Mouse (Mus musculus): Measurements from ENCODE around the gene Zbtb8os.

Gene Zbtb8os

GRCm38 (mm10) chr4:129377601-129378390 lies 42.3 kb downstream of the Zbtb8os start, which contains the start of gene Zbtb8a:
Gene Zbtb8a (minus strand): TSS chr4:129378116.
- peak; percentile 75 for DNase-seq (ENCODE audit: low spot score)

GRCm38 (mm10) chr4:129379805-129380204 lies 44.3 kb downstream of the Zbtb8os start:
- DNase-seq (ENCODE audit: low spot score): no peak

- no peak for DNase-seq (ENCODE audit: low spot score)
These were observed 45.7 kb downstream of the Zbtb8os start for GRCm38 (mm10) chr4:129381148-129381547.

- no peak for DNase-seq (ENCODE audit: low spot score)
These were observed 46.5 kb downstream of the Zbtb8os start for GRCm38 (mm10) chr4:129382029-129382428.

- DNase-seq (ENCODE audit: low spot score): no peak
These were observed 47.0 kb downstream of the Zbtb8os start for GRCm38 (mm10) chr4:129382488-129382887.

GRCm38 (mm10) chr4:129383586-129383985 lies 48.1 kb downstream of the Zbtb8os start:
- no peak for DNase-seq (ENCODE audit: low spot score)

- no peak for DNase-seq (ENCODE audit: low spot score)
These were observed 48.9 kb downstream of the Zbtb8os start for GRCm38 (mm10) chr4:129384440-129384839.

GRCm38 (mm10) chr4:129385685-129386084 lies 50.2 kb downstream of the Zbtb8os start:
- DNase-seq (ENCODE audit: low spot score): no peak

GRCm38 (mm10) chr4:129386269-129386946 lies 50.9 kb downstream of the Zbtb8os start:
- DNase-seq (ENCODE audit: low spot score): no peak

- DNase-seq (ENCODE audit: low spot score): no peak
These were observed 51.5 kb downstream of the Zbtb8os start for GRCm38 (mm10) chr4:129386989-129387388.

GRCm38 (mm10) chr4:129388404-129388803 lies 52.9 kb downstream of the Zbtb8os start:
- no peak for DNase-seq (ENCODE audit: low spot score)

- DNase-seq (ENCODE audit: low spot score): no peak
These were observed 54.8 kb downstream of the Zbtb8os start for GRCm38 (mm10) chr4:129390216-129390743.

GRCm38 (mm10) chr4:129390936-129391557 lies 55.6 kb downstream of the Zbtb8os start:
- DNase-seq (ENCODE audit: low spot score): no peak

- peak; percentile 31 for DNase-seq (ENCODE audit: low spot score)
These were observed 58.8 kb downstream of the Zbtb8os start for GRCm38 (mm10) chr4:129394089-129394870.

- no peak for DNase-seq (ENCODE audit: low spot score)
These were observed 61.5 kb downstream of the Zbtb8os start for GRCm38 (mm10) chr4:129396960-129397359.

GRCm38 (mm10) chr4:129399813-129400212 lies 64.3 kb downstream of the Zbtb8os start:
- DNase-seq (ENCODE audit: low spot score): no peak

Data from retina, embryonic 14.5 days (tissue).